Mouse (Mus musculus) hematopoietic stem cell, adult 5-6 weeks (primary cell): ENCODE measurements around the gene Il17ra. TPM values are rescaled to one million over a fixed set of nuclear protein-coding genes. Genes with fewer than 3 reads are reported as not detected.

ENCODE experiments used
- ATAC-seq, 2 experiments: fragments of 125-278 bp in 1 of 2; replicated peaks in 1 of 2; 2 replicates each; pipeline ENCODE4 v1.8.0; 2016 to 2017; ENCODE audit warnings: inconsistent platforms in 2 of 2, mild to moderate bottlenecking in 2 of 2, moderate number of reproducible peaks in 2 of 2, low read depth in 1 of 2, moderate TSS enrichment in 1 of 2; ENCODE audit not compliant: low FRiP score in 2 of 2, poor library complexity in 2 of 2, severe bottlenecking in 2 of 2, insufficient read depth in 1 of 2, low TSS enrichment in 1 of 2
- total RNA-seq: library from RNA; stranded (forward); fragments of 172-1452, 232-1000 nt; gene quantifications from 2 replicates; pipeline ENCODE4 v1.2.3, GENCODE M21; 2017

Il17ra gene
- total RNA-seq, 1 experiment from 2014 or later, result 77.6 TPM

- ATAC-seq, result no peak
Observed at GRCm38 (mm10) chr6:120532594-120532993, 69.5 kb downstream of the Il17ra start.

GRCm38 (mm10) chr6:120536337-120536736 lies 73.3 kb downstream of the Il17ra start:
- no peak for ATAC-seq

Other genes with a start within 250 kb of the Il17ra start
- gene D330020A13Rik, start 168.9 kb upstream of the Il17ra start, total RNA-seq, result not detected in 2 replicates
- not detected in 2 replicates for gene B4galnt3, start 168.7 kb upstream of the Il17ra start, total RNA-seq
- gene Kdm5a, start 99.1 kb upstream of the Il17ra start, total RNA-seq, result 186 and 233 TPM in 2 replicates
- 39.6 and 49.3 TPM in 2 replicates for gene Ccdc77, start 98.9 kb upstream of the Il17ra start, total RNA-seq
- 1.1 and 2.8 TPM in 2 replicates for gene Tmem121b, start 30.6 kb downstream of the Il17ra start, total RNA-seq
- 11.9 and 17.4 TPM in 2 replicates for gene Hdhd5, start 68.1 kb downstream of the Il17ra start, total RNA-seq
- gene Cecr2, start 203.1 kb downstream of the Il17ra start, total RNA-seq, result 0.50 and 0.56 TPM in 2 replicates